Mouse (Mus musculus): ENCODE results near the gene Cdhr3. TPM values are rescaled to one million over a fixed set of nuclear protein-coding genes. Genes with fewer than 3 reads are reported as not detected.

Cdhr3 gene
- total RNA-seq, 2 experiments from 2014 or later: 0.69 to 1.4 TPM

- TF ChIP-seq CTCF (IDR thresholded peaks at IDR 0.05): no peak
- intact Hi-C loops (cut with DNase I): no loop called here
- Histone ChIP-seq H3K4me3 (no peak overlapping the region), H3K27ac (no peak overlapping the region)
- no peak for DNase-seq
Measured at GRCm38 (mm10) chr12:33106438-33107167, 13.9 kb upstream of the Cdhr3 start.

DNA sequence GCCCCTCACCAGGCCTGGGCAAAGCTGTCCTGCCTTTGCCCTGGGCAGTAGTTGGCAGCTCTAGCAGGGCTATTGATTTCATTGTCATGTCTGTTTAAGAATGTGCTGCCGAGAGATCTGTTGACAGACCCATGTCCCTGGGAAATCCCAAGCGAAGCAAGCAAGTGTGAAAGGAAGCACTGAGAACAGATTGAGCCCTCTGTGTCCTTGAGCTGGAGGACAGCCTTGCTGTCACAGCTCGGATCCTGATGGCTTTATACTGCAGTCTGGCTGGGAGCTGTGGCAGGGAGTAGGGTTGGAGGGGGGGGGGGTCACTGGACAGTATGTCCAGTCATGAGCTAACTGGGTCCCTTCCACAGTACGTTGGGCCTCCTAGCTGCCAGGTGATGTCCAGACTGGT lies 13.0 kb upstream of the Cdhr3 start:
- intact Hi-C loops (cut with DNase I): no loop called here
- Histone ChIP-seq H3K4me3 (no peak overlapping the region), H3K27ac (no peak overlapping the region)
- no peak for DNase-seq
- no peak for TF ChIP-seq CTCF (IDR thresholded peaks at IDR 0.05)

- no peak overlapping the region for H3K27ac ChIP-seq
- no peak for TF ChIP-seq CTCF (IDR thresholded peaks at IDR 0.05)
- intact Hi-C loops (cut with DNase I): no loop called here
- no peak overlapping the region for H3K4me3 ChIP-seq
- no peak for DNase-seq
Measured at GRCm38 (mm10) chr12:33102342-33103115, 9.9 kb upstream of the Cdhr3 start.

- H3K4me3 ChIP-seq: no peak overlapping the region
- TF ChIP-seq CTCF (IDR thresholded peaks at IDR 0.05): no peak
- intact Hi-C loops (cut with DNase I): no loop called here
- H3K27ac ChIP-seq: no peak overlapping the region
- DNase-seq: no peak
Measured at GRCm38 (mm10) chr12:33101627-33102026, 9.0 kb upstream of the Cdhr3 start.

DNA sequence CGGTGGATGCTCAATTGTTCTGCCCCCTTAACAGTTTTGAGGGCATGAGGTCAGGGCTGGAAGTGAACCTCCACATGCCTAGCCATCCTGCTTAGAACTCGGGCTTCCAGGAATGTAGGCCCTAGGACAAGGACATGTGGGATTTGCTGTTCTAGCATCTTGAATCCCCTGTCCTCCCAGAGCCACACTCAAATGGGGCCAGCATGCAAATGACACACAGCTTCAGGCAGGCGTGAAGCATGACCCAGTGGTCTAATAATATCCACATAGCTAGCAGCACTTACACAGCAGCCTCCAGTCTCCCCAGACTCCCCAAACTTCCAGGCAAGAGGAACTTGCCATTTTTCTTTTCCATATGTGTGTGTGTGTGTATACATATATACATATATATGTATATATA lies 3.3 kb upstream of the Cdhr3 start:
- Histone ChIP-seq H3K4me3 (no peak overlapping the region), H3K27ac (no peak overlapping the region)
- DNase-seq: no peak
- intact Hi-C loops (cut with DNase I): no loop called here
- TF ChIP-seq CTCF (IDR thresholded peaks at IDR 0.05): no peak

DNA sequence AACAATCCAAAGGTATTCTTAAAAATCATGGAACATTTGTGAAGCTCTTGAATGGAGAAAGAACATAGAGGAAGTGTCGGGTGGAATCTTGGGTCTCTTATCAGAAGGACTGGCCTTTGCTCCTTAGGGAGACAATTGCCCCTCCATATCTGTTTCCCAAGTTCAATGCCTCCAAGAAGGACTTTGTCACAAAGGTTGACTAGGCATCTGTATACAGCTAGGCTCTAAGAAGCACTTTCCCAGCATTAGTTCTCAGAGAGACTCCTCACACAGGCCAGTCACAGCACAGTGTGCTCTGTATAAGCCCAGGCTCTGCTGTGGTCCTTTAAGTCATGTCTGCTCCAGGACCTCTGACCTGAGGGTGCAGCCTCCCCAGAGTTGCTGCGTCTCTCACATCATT lies 479 bp downstream of the Cdhr3 start:
- DNase-seq: no peak

DNA sequence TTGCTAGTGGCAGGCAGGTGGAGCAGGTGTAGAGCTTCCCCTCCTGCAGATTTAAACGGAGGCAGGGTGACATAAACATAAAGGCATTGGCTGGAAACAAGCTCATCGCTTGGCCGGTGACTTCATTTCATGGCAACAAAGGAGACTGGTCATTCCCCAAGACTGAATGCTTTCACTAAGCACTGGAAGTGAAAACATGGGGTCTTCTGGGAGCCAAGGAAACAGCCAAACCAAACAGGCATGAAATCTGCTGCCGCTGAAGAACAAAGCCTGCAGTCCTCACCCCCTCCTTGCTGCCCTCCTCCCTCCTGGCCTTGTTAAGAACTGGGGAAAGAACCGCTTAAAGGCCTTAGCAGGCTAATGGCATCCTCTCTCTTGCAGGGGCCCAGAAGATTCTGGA lies 6.5 kb downstream of the Cdhr3 start:
- Histone ChIP-seq H3K27ac (no peak overlapping the region), H3K4me3 (no peak overlapping the region)
- no peak for DNase-seq
- TF ChIP-seq CTCF (IDR thresholded peaks at IDR 0.05): no peak
- intact Hi-C loops (cut with DNase I): no loop called here

More for the DNA sequence above, 479 bp downstream of the Cdhr3 start:
- H3K27ac ChIP-seq: no peak overlapping the region
- no peak overlapping the region for H3K4me3 ChIP-seq
- TF ChIP-seq CTCF (IDR thresholded peaks at IDR 0.05): no peak
- intact Hi-C loops (cut with DNase I): no loop called here

- no peak for DNase-seq
- Histone ChIP-seq H3K27ac (no peak overlapping the region), H3K4me3 (no peak overlapping the region)
- intact Hi-C loops (cut with DNase I): no loop called here
- no peak for TF ChIP-seq CTCF (IDR thresholded peaks at IDR 0.05)
Measured at GRCm38 (mm10) chr12:33084683-33085082, 8.0 kb downstream of the Cdhr3 start.

GRCm38 (mm10) chr12:33083362-33083761 lies 9.3 kb downstream of the Cdhr3 start:
- DNase-seq: peak; percentile 56
- intact Hi-C loops (cut with DNase I): no loop called here

DNA sequence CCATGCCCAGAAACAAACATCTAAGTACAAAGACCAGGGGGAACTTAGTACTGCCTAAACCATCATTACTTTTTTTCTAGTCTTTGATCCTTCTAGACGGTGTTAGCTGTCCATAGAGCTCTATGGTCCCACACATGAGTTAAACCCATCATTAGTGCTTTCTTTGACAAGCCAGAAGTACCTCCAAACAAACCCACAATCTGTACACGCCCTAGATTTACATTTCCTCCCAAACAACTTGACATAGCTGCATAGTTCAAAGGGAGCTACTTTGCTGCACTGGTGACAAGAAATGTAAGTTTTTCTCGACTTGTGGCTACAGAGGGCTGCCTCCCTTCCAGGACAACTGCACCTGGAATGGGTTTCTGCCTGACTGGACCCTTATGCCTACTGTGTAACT lies 16.4 kb downstream of the Cdhr3 start:
- intact Hi-C loops (cut with DNase I): no loop called here
- H3K4me3 ChIP-seq: no peak overlapping the region
- no peak overlapping the region for H3K27ac ChIP-seq
- DNase-seq: no peak
- TF ChIP-seq CTCF (IDR thresholded peaks at IDR 0.05): no peak

More at GRCm38 (mm10) chr12:33083362-33083761, 9.3 kb downstream of the Cdhr3 start:
- Histone ChIP-seq H3K27ac (no peak overlapping the region), H3K4me3 (no peak overlapping the region)
- no peak for TF ChIP-seq CTCF (IDR thresholded peaks at IDR 0.05)

- Histone ChIP-seq H3K4me3 (no peak overlapping the region), H3K27ac (no peak overlapping the region)
- no peak for TF ChIP-seq CTCF (IDR thresholded peaks at IDR 0.05)
- DNase-seq: no peak
- intact Hi-C loops (cut with DNase I): loop anchor here (5.0 kb wide), 1 partner anchor 40 kb away; no protein-coding TSS in a partner anchor
Measured at GRCm38 (mm10) chr12:33071901-33072672, 20.6 kb downstream of the Cdhr3 start.

- intact Hi-C loops (cut with DNase I): no loop called here
- Histone ChIP-seq H3K4me3 (no peak overlapping the region), H3K27ac (no peak overlapping the region)
- TF ChIP-seq CTCF (IDR thresholded peaks at IDR 0.05): no peak
- no peak for DNase-seq
Measured at GRCm38 (mm10) chr12:33068977-33069376, 23.7 kb downstream of the Cdhr3 start.

DNA sequence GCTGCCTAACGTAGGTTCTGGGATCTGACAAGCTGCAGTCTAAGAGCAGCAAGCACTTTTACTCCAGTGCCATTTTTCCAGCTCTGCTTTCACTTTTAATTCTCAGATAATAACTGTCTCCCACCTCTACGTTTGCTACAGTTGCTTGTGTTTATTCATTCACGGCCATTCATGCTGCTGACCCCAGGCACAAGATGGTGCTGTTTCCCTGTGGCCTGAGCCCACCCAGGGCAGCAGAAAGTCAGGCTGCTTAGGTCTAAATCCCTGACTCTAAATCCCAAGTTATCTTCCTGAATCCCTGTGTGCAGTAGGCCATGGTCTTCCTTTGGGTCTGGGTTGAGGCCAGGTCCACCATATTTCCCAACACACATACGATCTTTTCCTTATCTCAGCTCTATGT lies 26.3 kb downstream of the Cdhr3 start:
- TF ChIP-seq CTCF (IDR thresholded peaks at IDR 0.05): peak; percentile 40
- intact Hi-C loops (cut with DNase I): no loop called here

More for the DNA sequence above, 26.3 kb downstream of the Cdhr3 start:
- Histone ChIP-seq H3K4me3 (no peak overlapping the region), H3K27ac (no peak overlapping the region)
- no peak for DNase-seq

Measured in gastrocnemius, adult 2 months (tissue).